Mouse (Mus musculus): Measurements from ENCODE around the gene Cd40lg.

The Cd40lg gene

GRCm38 (mm10) chrX:57211876-57212275 lies at the start of gene Cd40lg:
Gene Cd40lg, plus strand, starts transcription at chrX:57212143.
- DNase-seq (ENCODE audit: low spot score) = no peak

GRCm38 (mm10) chrX:57166549-57166948 lies 45.4 kb upstream of the Cd40lg start:
- DNase-seq (ENCODE audit: low spot score) = no peak

- no peak for DNase-seq (ENCODE audit: low spot score)
These were observed 40.7 kb upstream of the Cd40lg start for GRCm38 (mm10) chrX:57171269-57171668.

- no peak for DNase-seq (ENCODE audit: low spot score)
These were observed 34.6 kb upstream of the Cd40lg start for GRCm38 (mm10) chrX:57177225-57177779.

- DNase-seq (ENCODE audit: low spot score) = no peak
These were observed 29.5 kb upstream of the Cd40lg start for GRCm38 (mm10) chrX:57182470-57182869.

- no peak for DNase-seq (ENCODE audit: low spot score)
These were observed 28.6 kb upstream of the Cd40lg start for GRCm38 (mm10) chrX:57183359-57183758.

- no peak for DNase-seq (ENCODE audit: low spot score)
These were observed 24.6 kb upstream of the Cd40lg start for GRCm38 (mm10) chrX:57187301-57187700.

GRCm38 (mm10) chrX:57189335-57189734 lies 22.6 kb upstream of the Cd40lg start:
- DNase-seq (ENCODE audit: low spot score) = no peak

GRCm38 (mm10) chrX:57196319-57196718 lies 15.6 kb upstream of the Cd40lg start:
- no peak for DNase-seq (ENCODE audit: low spot score)

- no peak for DNase-seq (ENCODE audit: low spot score)
These were observed 13.9 kb upstream of the Cd40lg start for GRCm38 (mm10) chrX:57198036-57198435.

- no peak for DNase-seq (ENCODE audit: low spot score)
These were observed 11.5 kb upstream of the Cd40lg start for GRCm38 (mm10) chrX:57200397-57200796.

GRCm38 (mm10) chrX:57210591-57210990 lies 1.4 kb upstream of the Cd40lg start:
- no peak for DNase-seq (ENCODE audit: low spot score)

GRCm38 (mm10) chrX:57212862-57213261 lies 919 bp downstream of the Cd40lg start:
- DNase-seq (ENCODE audit: low spot score) = no peak

GRCm38 (mm10) chrX:57215495-57215894 lies 3.6 kb downstream of the Cd40lg start:
- DNase-seq (ENCODE audit: low spot score) = no peak

- no peak for DNase-seq (ENCODE audit: low spot score)
These were observed 4.3 kb downstream of the Cd40lg start for GRCm38 (mm10) chrX:57216271-57216670.

- no peak for DNase-seq (ENCODE audit: low spot score)
These were observed 7.6 kb downstream of the Cd40lg start for GRCm38 (mm10) chrX:57219563-57219962.

GRCm38 (mm10) chrX:57221881-57222280 lies 9.9 kb downstream of the Cd40lg start:
- DNase-seq (ENCODE audit: low spot score) = no peak

GRCm38 (mm10) chrX:57223301-57223700 lies 11.4 kb downstream of the Cd40lg start:
- no peak for DNase-seq (ENCODE audit: low spot score)

GRCm38 (mm10) chrX:57228178-57228577 lies 16.2 kb downstream of the Cd40lg start:
- no peak for DNase-seq (ENCODE audit: low spot score)

- DNase-seq (ENCODE audit: low spot score) = no peak
These were observed 21.7 kb downstream of the Cd40lg start for GRCm38 (mm10) chrX:57233596-57233995.

- DNase-seq (ENCODE audit: low spot score) = no peak
These were observed 24.0 kb downstream of the Cd40lg start for GRCm38 (mm10) chrX:57235982-57236381.

- no peak for DNase-seq (ENCODE audit: low spot score)
These were observed 26.6 kb downstream of the Cd40lg start for GRCm38 (mm10) chrX:57238572-57238971.

GRCm38 (mm10) chrX:57253329-57254055 lies 41.5 kb downstream of the Cd40lg start:
- no peak for DNase-seq (ENCODE audit: low spot score)

- DNase-seq (ENCODE audit: low spot score) = no peak
These were observed 48.8 kb downstream of the Cd40lg start for GRCm38 (mm10) chrX:57260744-57261143.

Measured in ovary, postnatal 36 days (tissue).